Mouse (Mus musculus): ENCODE measurements around the gene Wnk2. TPM values are rescaled to one million over a fixed set of nuclear protein-coding genes. Genes with fewer than 3 reads are reported as not detected.

The Wnk2 gene
- polyA plus RNA-seq, 1 experiment from 2014 or later = 19.0 TPM

- WGBS = 67% methylated on average over 7 of the region's 7 CpGs
- Histone ChIP-seq H3K4me3 (replicated peaks) (no peak overlapping the region), H3K9me3 (replicated peaks) (no peaks in the 10 kb centered on the region), H3K9ac (replicated peaks) (no peak overlapping the region), H3K27me3 (replicated peaks) (peaks cover 6% of the 10 kb centered on the region; the same call in 1 of the 2 replicates), H3K27ac (replicated peaks) (no peak overlapping the region), H3K4me1 (peaks cover 4% of the 10 kb centered on the region; the same call in 1 of the 2 replicates), H3K36me3 (no peaks in the 10 kb centered on the region), H3K4me2 (no peak overlapping the region)
- no peak for ATAC-seq (ENCODE audit: low FRiP score)
Observed at GRCm38 (mm10) chr13:49154621-49155020, 6.8 kb upstream of the Wnk2 start.

GRCm38 (mm10) chr13:49154028-49154427 lies 6.2 kb upstream of the Wnk2 start:
- 80% methylated on average over 10 of the region's 10 CpGs for WGBS
- Histone ChIP-seq H3K27ac (replicated peaks) (no peak overlapping the region), H3K9ac (replicated peaks) (no peak overlapping the region), H3K27me3 (replicated peaks) (peaks cover 10% of the 10 kb centered on the region; the same call in 1 of the 2 replicates), H3K4me3 (replicated peaks) (no peak overlapping the region), H3K4me2 (no peak overlapping the region), H3K4me1 (peaks cover 4% of the 10 kb centered on the region; the same call in 1 of the 2 replicates), H3K9me3 (replicated peaks) (no peaks in the 10 kb centered on the region), H3K36me3 (no peaks in the 10 kb centered on the region)
- ATAC-seq (ENCODE audit: low FRiP score) = no peak

GRCm38 (mm10) chr13:49148687-49149086 lies 873 bp upstream of the Wnk2 start:
- Histone ChIP-seq H3K27me3 (replicated peaks) (peaks cover 15% of the 10 kb centered on the region; the same call in 1 of the 2 replicates), H3K4me1 (peaks cover 36% of the 10 kb centered on the region), H3K9ac (replicated peaks) (no peak overlapping the region), H3K4me3 (replicated peaks) (0 out of 2 replicates have a peak overlapping the region, but pooled peaks have one; percentile 56), H3K36me3 (no peaks in the 10 kb centered on the region), H3K27ac (replicated peaks) (no peak overlapping the region), H3K9me3 (replicated peaks) (no peaks in the 10 kb centered on the region), H3K4me2 (no peak overlapping the region)
- 80% methylated on average over 4 of the region's 4 CpGs for WGBS
- ATAC-seq (ENCODE audit: low FRiP score) = no peak

- peak overlapping the region; percentile 88 for H3K27ac ChIP-seq (replicated peaks)
- no peaks in the 10 kb centered on the region for H3K9me3 ChIP-seq (replicated peaks)
- H3K36me3 ChIP-seq = no peaks in the 10 kb centered on the region
- H3K27me3 ChIP-seq (replicated peaks) = peaks cover 15% of the 10 kb centered on the region; the same call in 1 of the 2 replicates
- peak overlapping the region; percentile 69 for H3K9ac ChIP-seq (replicated peaks)
- peak; percentile 88 for ATAC-seq (ENCODE audit: low FRiP score)
- H3K4me1 ChIP-seq = peaks cover 50% of the 10 kb centered on the region
- under 1% methylated on average over 80 of the region's 98 CpGs for WGBS
- peak overlapping the region; percentile 56 for H3K4me3 ChIP-seq (replicated peaks)
- H3K4me2 ChIP-seq = peak overlapping the region; percentile 94
Observed at GRCm38 (mm10) chr13:49147007-49147857, 582 bp downstream of the Wnk2 start.

- peak overlapping the region; percentile 88 for H3K27ac ChIP-seq (replicated peaks)
- peak overlapping the region; percentile 56 for H3K4me3 ChIP-seq (replicated peaks)
- no peak for ATAC-seq (ENCODE audit: low FRiP score)
- H3K9me3 ChIP-seq (replicated peaks) = no peaks in the 10 kb centered on the region
- no peaks in the 10 kb centered on the region for H3K36me3 ChIP-seq
- H3K27me3 ChIP-seq (replicated peaks) = peaks cover 15% of the 10 kb centered on the region; the same call in 1 of the 2 replicates
- H3K9ac ChIP-seq (replicated peaks) = peak overlapping the region; percentile 69
- peaks cover 54% of the 10 kb centered on the region for H3K4me1 ChIP-seq
- H3K4me2 ChIP-seq = peak overlapping the region; percentile 94
- WGBS = 0% methylated on average over 34 of the region's 44 CpGs
Observed at GRCm38 (mm10) chr13:49146698-49147006, 1.2 kb downstream of the Wnk2 start.

- Histone ChIP-seq H3K9ac (replicated peaks) (peak overlapping the region; percentile 69), H3K4me3 (replicated peaks) (peak overlapping the region; percentile 56), H3K4me1 (peaks cover 55% of the 10 kb centered on the region), H3K27me3 (replicated peaks) (peaks cover 15% of the 10 kb centered on the region; the same call in 1 of the 2 replicates), H3K36me3 (no peaks in the 10 kb centered on the region), H3K9me3 (replicated peaks) (no peaks in the 10 kb centered on the region), H3K27ac (replicated peaks) (peak overlapping the region; percentile 88), H3K4me2 (peak overlapping the region; percentile 94)
- 20% methylated on average over 17 of the region's 17 CpGs for WGBS
- no peak for ATAC-seq (ENCODE audit: low FRiP score)
Observed at GRCm38 (mm10) chr13:49146040-49146697, 1.6 kb downstream of the Wnk2 start.

- no peaks in the 10 kb centered on the region for H3K36me3 ChIP-seq
- H3K9ac ChIP-seq (replicated peaks) = peak overlapping the region; percentile 69
- H3K4me2 ChIP-seq = peak overlapping the region; percentile 94
- H3K4me3 ChIP-seq (replicated peaks) = peak overlapping the region; percentile 56
- peaks cover 62% of the 10 kb centered on the region for H3K4me1 ChIP-seq
- WGBS = 31% methylated on average over 7 of the region's 7 CpGs
- H3K27ac ChIP-seq (replicated peaks) = no peak overlapping the region
- no peak for ATAC-seq (ENCODE audit: low FRiP score)
- H3K27me3 ChIP-seq (replicated peaks) = peaks cover 13% of the 10 kb centered on the region; the same call in 1 of the 2 replicates
- H3K9me3 ChIP-seq (replicated peaks) = no peaks in the 10 kb centered on the region
Observed at GRCm38 (mm10) chr13:49145396-49145795, 2.4 kb downstream of the Wnk2 start.

- peak overlapping the region; percentile 56 for H3K4me3 ChIP-seq (replicated peaks)
- no peaks in the 10 kb centered on the region for H3K9me3 ChIP-seq (replicated peaks)
- no peak for ATAC-seq (ENCODE audit: low FRiP score)
- peaks cover 8% of the 10 kb centered on the region; the same call in 1 of the 2 replicates for H3K27me3 ChIP-seq (replicated peaks)
- no peak overlapping the region for H3K27ac ChIP-seq (replicated peaks)
- 27% methylated on average over 6 of the region's 6 CpGs for WGBS
- peak overlapping the region; percentile 36 for H3K9ac ChIP-seq (replicated peaks)
- peak overlapping the region; percentile 94 for H3K4me2 ChIP-seq
- H3K36me3 ChIP-seq = no peaks in the 10 kb centered on the region
- H3K4me1 ChIP-seq = peaks cover 67% of the 10 kb centered on the region
Observed at GRCm38 (mm10) chr13:49144451-49144850, 3.4 kb downstream of the Wnk2 start.

- Histone ChIP-seq H3K9ac (replicated peaks) (no peak overlapping the region), H3K9me3 (replicated peaks) (no peaks in the 10 kb centered on the region), H3K27me3 (replicated peaks) (no peaks in the 10 kb centered on the region), H3K4me3 (replicated peaks) (no peak overlapping the region), H3K4me1 (peaks cover 66% of the 10 kb centered on the region), H3K36me3 (peaks cover 5% of the 10 kb centered on the region; the same call in 1 of the 2 replicates), H3K4me2 (peak overlapping the region; percentile 94), H3K27ac (replicated peaks) (no peak overlapping the region)
- ATAC-seq (ENCODE audit: low FRiP score) = no peak
- 85% methylated on average over 7 of the region's 7 CpGs for WGBS
Observed at GRCm38 (mm10) chr13:49143323-49143722, 4.5 kb downstream of the Wnk2 start.

- WGBS = 87% methylated on average over 5 of the region's 5 CpGs
- Histone ChIP-seq H3K27ac (replicated peaks) (no peak overlapping the region), H3K36me3 (peaks cover 5% of the 10 kb centered on the region; the same call in 1 of the 2 replicates), H3K4me3 (replicated peaks) (no peak overlapping the region), H3K4me2 (no peak overlapping the region), H3K9ac (replicated peaks) (no peak overlapping the region), H3K9me3 (replicated peaks) (no peaks in the 10 kb centered on the region), H3K27me3 (replicated peaks) (no peaks in the 10 kb centered on the region), H3K4me1 (peaks cover 61% of the 10 kb centered on the region)
- ATAC-seq (ENCODE audit: low FRiP score) = no peak
Observed at GRCm38 (mm10) chr13:49142396-49142795, 5.4 kb downstream of the Wnk2 start.

GRCm38 (mm10) chr13:49140567-49140966 lies 7.2 kb downstream of the Wnk2 start:
- ATAC-seq (ENCODE audit: low FRiP score) = no peak
- 63% methylated on average over 4 of the region's 4 CpGs for WGBS
- no peak overlapping the region for H3K9ac ChIP-seq (replicated peaks)
- H3K9me3 ChIP-seq (replicated peaks) = no peaks in the 10 kb centered on the region
- H3K4me2 ChIP-seq = no peak overlapping the region
- H3K36me3 ChIP-seq = peaks cover 12% of the 10 kb centered on the region
- peaks cover 50% of the 10 kb centered on the region for H3K4me1 ChIP-seq
- H3K27ac ChIP-seq (replicated peaks) = no peak overlapping the region
- H3K27me3 ChIP-seq (replicated peaks) = no peaks in the 10 kb centered on the region
- no peak overlapping the region for H3K4me3 ChIP-seq (replicated peaks)
